Mouse (Mus musculus) intestine, postnatal 0 days (tissue): ENCODE results near the gene Ppp1ca. TPM values are rescaled to one million over a fixed set of nuclear protein-coding genes. Genes with fewer than 3 reads are reported as not detected.

Source experiments
- ATAC-seq: fragments of 200-750 bp; cut with Nextera tagmentation; 2 replicates; pipeline ENCODE4 v1.8.0; 2017; ENCODE audit warnings: mild to moderate bottlenecking, moderate TSS enrichment, moderate library complexity
- H3K27ac ChIP-seq: fragments of 300-500 bp; sonication (generic); 2 replicates; pipeline ENCODE4 v1.5.1; 2014; ENCODE audit warnings: mild to moderate bottlenecking, low read depth, low read length, moderate library complexity
- H3K27me3 ChIP-seq: fragments of 300-500 bp; sonication (generic); replicated peaks from 2 replicates; pipeline ENCODE4 v1.6.1; 2014; ENCODE audit warnings: low read length, mixed read lengths; ENCODE audit not compliant: control insufficient read depth, insufficient read depth
- H3K36me3 ChIP-seq: fragments of 300-500 bp; sonication (generic); 2 replicates; pipeline ENCODE4 v1.6.1; 2014; ENCODE audit warnings: mild to moderate bottlenecking, moderate library complexity; ENCODE audit not compliant: control insufficient read depth, insufficient read depth
- H3K4me1 ChIP-seq: fragments of 300-500 bp; sonication (generic); replicated peaks from 2 replicates; pipeline ENCODE4 v1.6.1; 2014; ENCODE audit warnings: antibody characterized with exemption, low read length, mixed read lengths; ENCODE audit not compliant: control insufficient read depth, insufficient read depth
- H3K4me2 ChIP-seq: fragments of 300-500 bp; sonication (generic); replicated peaks from 2 replicates; pipeline ENCODE4 v1.6.1; 2014; ENCODE audit warnings: low read depth, mild to moderate bottlenecking, moderate library complexity
- H3K4me3 ChIP-seq: fragments of 300-500 bp; sonication (generic); 2 replicates; pipeline ENCODE4 v1.5.1; 2014; ENCODE audit warnings: low read depth, low read length
- H3K9ac ChIP-seq: fragments of 300-500 bp; sonication (generic); 2 replicates; pipeline ENCODE4 v1.6.1; 2014; ENCODE audit warnings: mild to moderate bottlenecking, low read depth, low read length
- H3K9me3 ChIP-seq: fragments of 300-500 bp; sonication (generic); 2 replicates; pipeline ENCODE4 v1.6.1; 2016; ENCODE audit warnings: mixed run types; ENCODE audit not compliant: control insufficient read depth
- CTCF ChIP-seq: sonication (generic); IDR thresholded peaks from 2 replicates; pipeline ENCODE4 v1.5.1; 2016; ENCODE audit warnings: low read depth, mild to moderate bottlenecking, control low read depth, antibody characterized with exemption, moderate library complexity
- WGBS: fragments of 180-500 bp; shearing (Covaris S2); extraction: QIAGEN DNeasy Blood & Tissue Kit; methylation state at CpG from one replicate; pipeline ENCODE4 v1.1.7; 2014; 5-methylcytosine and 5-hydroxymethylcytosine counted together
- microRNA-seq: library from miRNA; unstranded; fragments of <30 nt; microRNA quantifications from one replicate; pipeline ENCODE4, GENCODE M21; 2016
- polyA plus RNA-seq: library from polyadenylated mRNA; unstranded; fragments of >200 nt; fragmentation: Nextera tagmentation; extraction: Ambion mirVana; gene quantifications from 2 replicates; pipeline ENCODE4 v1.2.1, GENCODE M21; 2015

Gene Ppp1ca
- polyA plus RNA-seq, 1 experiment from 2014 or later: 382 TPM

DNA sequence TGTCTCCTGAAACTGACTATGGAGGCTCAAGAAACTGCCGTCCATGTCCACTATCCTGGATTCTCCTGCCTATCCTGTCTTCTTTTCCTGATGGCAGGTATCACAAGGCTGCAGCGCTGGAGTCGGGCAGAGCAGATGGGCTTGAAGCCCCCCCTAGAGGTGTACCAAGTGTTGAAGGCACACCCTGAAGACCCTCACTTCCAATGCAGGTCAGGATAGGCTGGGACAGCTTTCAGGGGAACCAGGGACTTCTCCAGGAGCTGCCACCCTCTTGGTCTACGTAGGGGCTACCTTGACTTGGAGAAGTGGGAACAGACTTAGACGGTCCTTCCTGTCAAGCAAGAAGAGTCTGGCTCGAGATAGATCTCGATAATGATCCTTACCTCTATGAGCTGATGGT, 40.8 kb downstream of the Ppp1ca start:
- H3K27me3 ChIP-seq: no peaks in the 10 kb centered on the region
- H3K4me2 ChIP-seq: peak overlapping the region; percentile 84
- H3K4me3 ChIP-seq: no peak overlapping the region
- peak overlapping the region; percentile 63; the same call in 1 of the 2 replicates for H3K9ac ChIP-seq
- no peaks in the 10 kb centered on the region for H3K9me3 ChIP-seq
- TF ChIP-seq CTCF: no peak
- H3K36me3 ChIP-seq: no peaks in the 10 kb centered on the region
- ATAC-seq: no peak
- peaks cover 7% of the 10 kb centered on the region for H3K4me1 ChIP-seq
- 82% methylated on average over 7 of the region's 7 CpGs for WGBS
- H3K27ac ChIP-seq: peak overlapping the region; percentile 89; the same call in 1 of the 2 replicates

- 67% methylated on average over 4 of the region's 4 CpGs for WGBS
- H3K4me2 ChIP-seq: no peak overlapping the region
- peaks cover 5% of the 10 kb centered on the region; the same call in 1 of the 2 replicates for H3K4me1 ChIP-seq
- no peak for ATAC-seq
- no peaks in the 10 kb centered on the region for H3K27me3 ChIP-seq
- H3K4me3 ChIP-seq: no peak overlapping the region
- no peak overlapping the region for H3K27ac ChIP-seq
- no peak for TF ChIP-seq CTCF
- no peaks in the 10 kb centered on the region for H3K36me3 ChIP-seq
- no peak overlapping the region for H3K9ac ChIP-seq
- no peaks in the 10 kb centered on the region for H3K9me3 ChIP-seq
Measured at GRCm38 (mm10) chr19:4234548-4234947, 42.7 kb downstream of the Ppp1ca start.

- Histone ChIP-seq H3K4me1 (no peaks in the 10 kb centered on the region), H3K9me3 (no peaks in the 10 kb centered on the region), H3K4me2 (no peak overlapping the region), H3K36me3 (no peaks in the 10 kb centered on the region), H3K27me3 (no peaks in the 10 kb centered on the region), H3K27ac (no peak overlapping the region), H3K4me3 (no peak overlapping the region), H3K9ac (no peak overlapping the region)
- ATAC-seq: no peak
- 59% methylated on average over 8 of the region's 8 CpGs for WGBS
- no peak for TF ChIP-seq CTCF
Measured at GRCm38 (mm10) chr19:4240247-4240668, 48.4 kb downstream of the Ppp1ca start.

GRCm38 (mm10) chr19:4242416-4242815, 50.6 kb downstream of the Ppp1ca start:
- WGBS: 69% methylated on average over 3 of the region's 3 CpGs
- no peaks in the 10 kb centered on the region for H3K9me3 ChIP-seq

DNA sequence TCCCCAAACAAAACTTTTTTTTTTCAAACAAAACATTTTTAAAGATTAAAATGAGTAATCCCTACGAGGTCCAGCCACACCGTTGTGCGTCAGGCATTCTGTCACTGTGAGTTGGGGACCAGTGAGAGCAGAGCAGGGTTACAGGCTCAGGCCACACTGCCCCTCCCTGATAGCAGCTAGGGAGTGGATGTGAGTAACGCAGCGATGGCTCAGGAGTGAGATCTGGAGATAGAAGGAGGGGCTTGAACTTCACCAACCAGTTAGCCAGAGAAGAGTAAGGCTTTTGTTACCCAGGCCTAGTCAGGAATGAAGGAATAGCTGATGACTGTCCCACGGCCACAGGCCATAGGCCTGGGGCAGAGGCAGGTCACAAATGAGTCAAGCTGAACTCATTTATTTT, 52.9 kb downstream of the Ppp1ca start:
- TF ChIP-seq CTCF: no peak
- WGBS: 71% methylated on average over 6 of the region's 6 CpGs
- H3K4me2 ChIP-seq: no peak overlapping the region
- H3K27me3 ChIP-seq: no peaks in the 10 kb centered on the region
- H3K9ac ChIP-seq: no peak overlapping the region
- H3K36me3 ChIP-seq: no peaks in the 10 kb centered on the region
- no peak overlapping the region for H3K4me3 ChIP-seq
- H3K9me3 ChIP-seq: no peaks in the 10 kb centered on the region
- 0 out of 2 replicates have a peak, but pooled peaks have one; percentile 39 for ATAC-seq
- no peak overlapping the region for H3K27ac ChIP-seq
- H3K4me1 ChIP-seq: no peaks in the 10 kb centered on the region

More at GRCm38 (mm10) chr19:4242416-4242815, 50.6 kb downstream of the Ppp1ca start:
- Histone ChIP-seq H3K4me3 (no peak overlapping the region), H3K27me3 (no peaks in the 10 kb centered on the region), H3K36me3 (no peaks in the 10 kb centered on the region), H3K4me2 (no peak overlapping the region), H3K27ac (no peak overlapping the region), H3K4me1 (no peaks in the 10 kb centered on the region), H3K9ac (no peak overlapping the region)
- peak; percentile 55 for TF ChIP-seq CTCF
- ATAC-seq: no peak

Small RNA genes within 50 kb of the gene (microRNA-seq; reads per million reads assigned to microRNA genes)
- gene Gm26115: not detected

Other genes starting within 250 kb of the Ppp1ca start
- gene Aldh3b3, start 233.4 kb upstream of the Ppp1ca start, polyA plus RNA-seq: not detected in 2 replicates
- 0.17 and 0.51 TPM in 2 replicates for gene Aldh3b2, start 219.7 kb upstream of the Ppp1ca start, polyA plus RNA-seq
- gene Acy3, start 205.5 kb upstream of the Ppp1ca start, polyA plus RNA-seq: 32.3 and 34.5 TPM in 2 replicates
- 0.59 and 0.61 TPM in 2 replicates for gene Tbx10, start 199.3 kb upstream of the Ppp1ca start, polyA plus RNA-seq
- 31.7 and 32.9 TPM in 2 replicates for gene Nudt8, start 191.5 kb upstream of the Ppp1ca start, polyA plus RNA-seq
- gene Gm49405, start 191.4 kb upstream of the Ppp1ca start, polyA plus RNA-seq: 0.42 and 0.44 TPM in 2 replicates
- gene Doc2g, start 188.8 kb upstream of the Ppp1ca start, polyA plus RNA-seq: 0.64 and 0.89 TPM in 2 replicates
- gene Ndufv1, start 179.3 kb upstream of the Ppp1ca start, polyA plus RNA-seq: 244 and 255 TPM in 2 replicates
- 746 and 756 TPM in 2 replicates for gene Gstp1, start 154.1 kb upstream of the Ppp1ca start, polyA plus RNA-seq
- gene Gstp2, start 146.0 kb upstream of the Ppp1ca start, polyA plus RNA-seq: 151 and 182 TPM in 2 replicates
- gene Gstp3, start 132.5 kb upstream of the Ppp1ca start, polyA plus RNA-seq: 68.7 and 72.6 TPM in 2 replicates
- not detected in 2 replicates for gene Cabp2, start 110.5 kb upstream of the Ppp1ca start, polyA plus RNA-seq
- gene Cdk2ap2, start 94.9 kb upstream of the Ppp1ca start, polyA plus RNA-seq: 97.1 and 108 TPM in 2 replicates
- gene Pitpnm1, start 92.1 kb upstream of the Ppp1ca start, polyA plus RNA-seq: 13.7 and 16.3 TPM in 2 replicates
- gene Aip, start 66.2 kb upstream of the Ppp1ca start, polyA plus RNA-seq: 42.0 and 42.3 TPM in 2 replicates
- gene Gpr152, start 52.3 kb upstream of the Ppp1ca start, polyA plus RNA-seq: not detected in 2 replicates
- gene Cabp4, start 48.0 kb upstream of the Ppp1ca start, polyA plus RNA-seq: 0.33 TPM in 2 replicates
- 237 and 239 TPM in 2 replicates for gene Coro1b, start 43.4 kb upstream of the Ppp1ca start, polyA plus RNA-seq
- gene Ptprcap, start 38.5 kb upstream of the Ppp1ca start, polyA plus RNA-seq: 2.7 and 3.4 TPM in 2 replicates
- gene Rps6kb2, start 28.7 kb upstream of the Ppp1ca start, polyA plus RNA-seq: 33.9 and 35.1 TPM in 2 replicates
- 0.90 TPM in 2 replicates for gene Carns1, start 16.6 kb upstream of the Ppp1ca start, polyA plus RNA-seq
- gene Tbc1d10c, start 781 bp upstream of the Ppp1ca start, polyA plus RNA-seq: 2.0 and 2.3 TPM in 2 replicates
- 12.3 and 13.5 TPM in 2 replicates for gene Rad9a, start 9.6 kb downstream of the Ppp1ca start, polyA plus RNA-seq
- 2.4 and 2.5 TPM in 2 replicates for gene Clcf1, start 22.2 kb downstream of the Ppp1ca start, polyA plus RNA-seq
- not detected in 2 replicates for gene AC109138.7, start 22.3 kb downstream of the Ppp1ca start, polyA plus RNA-seq
- gene Pold4, start 39.8 kb downstream of the Ppp1ca start, polyA plus RNA-seq: 81.5 and 87.8 TPM in 2 replicates
- gene Ssh3, start 77.1 kb downstream of the Ppp1ca start, polyA plus RNA-seq: 18.1 and 18.5 TPM in 2 replicates
- gene Ankrd13d, start 91.1 kb downstream of the Ppp1ca start, polyA plus RNA-seq: 2.0 and 2.4 TPM in 2 replicates
- gene Grk2, start 114.2 kb downstream of the Ppp1ca start, polyA plus RNA-seq: 14.4 and 18.5 TPM in 2 replicates
- gene Kdm2a, start 206.2 kb downstream of the Ppp1ca start, polyA plus RNA-seq: 21.0 and 21.2 TPM in 2 replicates
- gene Rhod, start 247.4 kb downstream of the Ppp1ca start, polyA plus RNA-seq: 54.8 and 60.3 TPM in 2 replicates